12 mouse cellular contexts compared by ENCODE assay signal in the genomic region with DNA sequence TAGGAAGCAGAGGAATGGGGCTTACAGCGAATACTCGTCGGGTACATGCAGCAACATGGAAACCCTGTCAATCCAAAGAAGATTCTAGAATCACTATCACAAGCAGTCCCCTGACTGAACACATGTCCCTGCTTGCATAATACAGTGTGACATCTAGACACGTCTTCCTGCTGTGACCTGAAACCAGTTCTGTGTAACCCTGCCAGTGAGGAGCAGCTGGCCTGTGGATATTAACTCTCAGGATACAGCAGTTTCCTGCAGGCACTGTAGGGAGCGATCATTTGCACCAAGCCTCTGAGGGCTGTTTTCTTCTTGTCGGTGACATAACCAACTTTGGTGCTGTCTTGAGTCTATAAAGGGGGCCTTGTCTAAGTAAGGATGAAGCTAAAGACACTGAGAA. TPM values are rescaled to one million over a fixed set of nuclear protein-coding genes. Genes with fewer than 3 reads are reported as not detected.
A peak's percentile ranks its signal among the peaks of the same experiment; 100 is the strongest.
DNase-seq lines count a peak whose midpoint lies in the region; ATAC-seq and TF ChIP-seq lines count a peak whose summit lies in the region.
"Had no signal": no experiment of that assay in that cellular context is flagged by ENCODE, and none has a peak within 500 bp of the region (broad histone marks: within the 10 kb centered on the region; RNA-seq: fewer than 3 reads in every experiment).

No protein-coding gene starts in this region.

- no peak for ATAC-seq in lung, embryonic 14.5 days (ENCODE audit: insufficient read depth)
- no peak for ATAC-seq in liver, embryonic 12.5 days
- no peak for ATAC-seq in intestine, postnatal 0 days
- ATAC-seq: forebrain, embryonic 16.5 days; intestine, embryonic 16.5 days had no signal

- peaks cover 25% of the 10 kb centered on the region for H3K4me1 ChIP-seq in heart, adult 2 months (ENCODE audit: control insufficient read depth, insufficient read depth, low read length)
- H3K4me1 ChIP-seq in lung, embryonic 14.5 days (ENCODE audit: insufficient read depth) = peaks cover 33% of the 10 kb centered on the region
- peaks cover 11% of the 10 kb centered on the region for H3K4me1 ChIP-seq in lung, adult 2 months (ENCODE audit: control insufficient read depth, insufficient read depth, low read length)
- peaks cover 27% of the 10 kb centered on the region; the same call in 1 of the 2 replicates for H3K4me1 ChIP-seq in brown adipose tissue, adult 24 weeks (ENCODE audit: control insufficient read depth, insufficient read depth, insufficient read length, low read length)
- peaks cover 52% of the 10 kb centered on the region for H3K4me1 ChIP-seq in liver, embryonic 12.5 days
- H3K4me1 ChIP-seq in intestine, postnatal 0 days (replicated peaks; ENCODE audit: control insufficient read depth, insufficient read depth, low read length) = peaks cover 8% of the 10 kb centered on the region

- no peaks in the 10 kb centered on the region for H3K79me2 ChIP-seq in heart, adult 2 months (replicated peaks; ENCODE audit: control insufficient read depth, insufficient read depth, low read length)

- WGBS in heart, adult 2 months = 32% methylated on average over 6 of the region's 6 CpGs
- 70% methylated on average over 6 of the region's 6 CpGs for WGBS in lung, embryonic 14.5 days
- WGBS in lung, adult 2 months = 44% methylated on average over 6 of the region's 6 CpGs
- WGBS in liver, embryonic 12.5 days (ENCODE audit: insufficient replicate concordance) = 70% methylated on average over 6 of the region's 6 CpGs
- 76% methylated on average over 6 of the region's 6 CpGs for WGBS in intestine, postnatal 0 days

- intact Hi-C loops in heart, adult 2 months (cut with DNase I) = no loop called here

- no peak for TF ChIP-seq POLR2A in heart, adult 2 months (IDR thresholded peaks at IDR 0.05; ENCODE audit: insufficient read depth, low read depth, low read length)
- TF ChIP-seq POLR2A in lung, adult 2 months (IDR thresholded peaks at IDR 0.05; ENCODE audit: borderline replicate concordance, extremely low read depth, low read depth, low read length) = no peak

- peak overlapping the region; percentile 48; the same call in 1 of the 2 replicates for H3K27ac ChIP-seq in heart, adult 2 months
- H3K27ac ChIP-seq in lung, embryonic 14.5 days (ENCODE audit: low read depth) = peak overlapping the region; percentile 90
- 0 out of 2 replicates have a peak overlapping the region, but pooled peaks have one; percentile 3 for H3K27ac ChIP-seq in brown adipose tissue, adult 24 weeks (replicated peaks; ENCODE audit: low read depth, low read length)
- H3K27ac ChIP-seq in liver, embryonic 12.5 days = peak overlapping the region; percentile 65
- H3K27ac ChIP-seq in intestine, postnatal 0 days (ENCODE audit: low read depth, low read length) = no peak overlapping the region

- H3K36me3 ChIP-seq in heart, adult 2 months (ENCODE audit: control insufficient read depth, insufficient read depth, low read length) = no peaks in the 10 kb centered on the region; the same call in 1 of the 2 replicates
- 0 out of 2 replicates have a peak, but pooled peaks cover 3% of the 10 kb centered on the region for H3K36me3 ChIP-seq in lung, embryonic 14.5 days (ENCODE audit: insufficient read depth)
- peaks cover 13% of the 10 kb centered on the region for H3K36me3 ChIP-seq in liver, embryonic 12.5 days
- no peaks in the 10 kb centered on the region for H3K36me3 ChIP-seq in intestine, postnatal 0 days (ENCODE audit: control insufficient read depth, insufficient read depth)

- no peak overlapping the region for H3K4me3 ChIP-seq in heart, adult 2 months
- H3K4me3 ChIP-seq in lung, embryonic 14.5 days (ENCODE audit: low read depth, low read length) = no peak overlapping the region
- H3K4me3 ChIP-seq in lung, adult 2 months (replicated peaks; ENCODE audit: extremely low read depth, low read depth, low read length) = no peak overlapping the region
- no peak overlapping the region for H3K4me3 ChIP-seq in brown adipose tissue, adult 24 weeks (ENCODE audit: insufficient read depth, low read depth, low read length)
- no peak overlapping the region for H3K4me3 ChIP-seq in liver, embryonic 12.5 days
- no peak overlapping the region for H3K4me3 ChIP-seq in intestine, postnatal 0 days (ENCODE audit: low read depth, low read length)

- H3K27me3 ChIP-seq in heart, adult 2 months (ENCODE audit: control insufficient read depth, insufficient read depth, low read length) = no peaks in the 10 kb centered on the region
- no peaks in the 10 kb centered on the region for H3K27me3 ChIP-seq in lung, embryonic 14.5 days (ENCODE audit: insufficient read depth, low read length)
- H3K27me3 ChIP-seq in liver, embryonic 12.5 days (replicated peaks) = peaks cover 6% of the 10 kb centered on the region; the same call in 1 of the 2 replicates
- 0 out of 2 replicates have a peak, but pooled peaks cover 7% of the 10 kb centered on the region for H3K27me3 ChIP-seq in intestine, postnatal 0 days (replicated peaks; ENCODE audit: control insufficient read depth, insufficient read depth, low read length)

- DNase-seq in heart, adult 2 months = no peak
- no peak for DNase-seq in heart, adult 18-20 months
- peak; percentile 35 for DNase-seq in lung, embryonic 14.5 days
- DNase-seq in lung, adult 2 months = no peak
- DNase-seq in urinary bladder, postnatal 25 days (ENCODE audit: low spot score) = no peak
- DNase-seq: thymus, postnatal 25 days had no signal

- H3K9ac ChIP-seq in heart, adult 2 months (ENCODE audit: low read depth, low read length) = no peak overlapping the region
- H3K9ac ChIP-seq in lung, embryonic 14.5 days = no peak overlapping the region
- H3K9ac ChIP-seq in liver, embryonic 12.5 days = no peak overlapping the region
- H3K9ac ChIP-seq in intestine, postnatal 0 days (ENCODE audit: low read depth, low read length) = no peak overlapping the region

- no peak for TF ChIP-seq CTCF in heart, adult 2 months (IDR thresholded peaks at IDR 0.05)
- TF ChIP-seq CTCF in lung, embryonic 14.5 days (IDR thresholded peaks at IDR 0.05; ENCODE audit: low read depth) = no peak
- TF ChIP-seq CTCF in lung, adult 2 months (IDR thresholded peaks at IDR 0.05; ENCODE audit: insufficient read depth, low read length) = no peak
- TF ChIP-seq CTCF in intestine, postnatal 0 days (IDR thresholded peaks at IDR 0.05; ENCODE audit: low read depth) = no peak

- TF ChIP-seq EP300 in heart, adult 2 months (IDR thresholded peaks at IDR 0.05; ENCODE audit: insufficient read depth, low read depth, low read length) = no peak

- no peaks in the 10 kb centered on the region for H3K9me3 ChIP-seq in lung, embryonic 14.5 days (ENCODE audit: low read depth, low read length)
- H3K9me3 ChIP-seq in liver, embryonic 12.5 days (replicated peaks) = no peaks in the 10 kb centered on the region
- H3K9me3 ChIP-seq in intestine, postnatal 0 days (ENCODE audit: control insufficient read depth) = no peaks in the 10 kb centered on the region

- H3K4me2 ChIP-seq in lung, embryonic 14.5 days = no peak overlapping the region; the same call in 1 of the 2 replicates
- H3K4me2 ChIP-seq in liver, embryonic 12.5 days = no peak overlapping the region
- H3K4me2 ChIP-seq in intestine, postnatal 0 days (replicated peaks; ENCODE audit: low read depth) = no peak overlapping the region

RNA-seq across cellular contexts. Expression of gene Tst, which starts 4.4 kb away (rescaled TPM):
- 10 to 100 TPM; 19.1 to 23.2 TPM for total RNA-seq in heart, adult 2 months (2021)
- 30.3 and 41.7 TPM in 2 replicates for polyA plus RNA-seq in heart, adult 2 months (2012; rRNA removed)
- 10 to 100 TPM; 21.5 to 28.3 TPM for total RNA-seq in heart, adult 18-20 months (2021)
- polyA plus RNA-seq in lung, embryonic 14.5 days (2014; fragmentation: Nextera tagmentation; extraction: Ambion mirVana) = 51.9 and 53.5 TPM in 2 replicates
- polyA plus RNA-seq in lung, adult 2 months (2012; rRNA removed) = 122 and 136 TPM in 2 replicates
- 37.0 and 39.4 TPM in 2 replicates for polyA plus RNA-seq in brown adipose tissue, adult 24 weeks (2012; ENCODE audit: insufficient read depth, insufficient read length, missing spikeins)
- polyA plus RNA-seq in liver, embryonic 12.5 days (2016; fragmentation: Nextera tagmentation; extraction: Ambion mirVana) = 84.9 and 92.8 TPM in 2 replicates
- 36.7 and 48.3 TPM in 2 replicates for polyA plus RNA-seq in intestine, postnatal 0 days (2015; fragmentation: Nextera tagmentation; extraction: Ambion mirVana)

RNA-seq across cellular contexts. Expression of gene Mpst, which starts 4.9 kb away (rescaled TPM):
- 10 to 100 TPM; 37.5 to 45.9 TPM for total RNA-seq in heart, adult 2 months (2021)
- polyA plus RNA-seq in heart, adult 2 months (2012; rRNA removed) = 64.5 and 79.5 TPM in 2 replicates
- total RNA-seq in heart, adult 18-20 months (2021) = 10 to 100 TPM; 47.9 to 49.0 TPM
- 3.3 and 3.5 TPM in 2 replicates for polyA plus RNA-seq in lung, embryonic 14.5 days (2014; fragmentation: Nextera tagmentation; extraction: Ambion mirVana)
- polyA plus RNA-seq in lung, adult 2 months (2012; rRNA removed) = 136 and 145 TPM in 2 replicates
- polyA plus RNA-seq in brown adipose tissue, adult 24 weeks (2012; ENCODE audit: insufficient read depth, insufficient read length, missing spikeins) = 22.1 and 26.4 TPM in 2 replicates
- 3.5 and 4.8 TPM in 2 replicates for polyA plus RNA-seq in liver, embryonic 12.5 days (2016; fragmentation: Nextera tagmentation; extraction: Ambion mirVana)
- polyA plus RNA-seq in intestine, postnatal 0 days (2015; fragmentation: Nextera tagmentation; extraction: Ambion mirVana) = 2.8 and 3.2 TPM in 2 replicates

RNA-seq across cellular contexts. Expression of gene Tex33, which starts 5.6 kb away (rescaled TPM):
- not detected for total RNA-seq in heart, adult 2 months (2021)
- polyA plus RNA-seq in heart, adult 2 months (2012; rRNA removed) = 0.43 and 0.67 TPM in 2 replicates
- not detected for total RNA-seq in heart, adult 18-20 months (2021)
- polyA plus RNA-seq in lung, embryonic 14.5 days (2014; fragmentation: Nextera tagmentation; extraction: Ambion mirVana) = not detected in 2 replicates
- polyA plus RNA-seq in lung, adult 2 months (2012; rRNA removed) = not detected in 2 replicates
- not detected in 2 replicates for polyA plus RNA-seq in brown adipose tissue, adult 24 weeks (2012; ENCODE audit: insufficient read depth, insufficient read length, missing spikeins)
- polyA plus RNA-seq in liver, embryonic 12.5 days (2016; fragmentation: Nextera tagmentation; extraction: Ambion mirVana) = not detected in 2 replicates
- polyA plus RNA-seq in intestine, postnatal 0 days (2015; fragmentation: Nextera tagmentation; extraction: Ambion mirVana) = not detected in 2 replicates
- total RNA-seq: left cerebral cortex, postnatal 14 days had no signal
- polyA plus RNA-seq: forebrain, embryonic 16.5 days; intestine, embryonic 16.5 days had no signal

RNA-seq across cellular contexts. Expression of gene Kctd17, which starts 27.0 kb away (rescaled TPM):
- 10 to 100 TPM; 18.4 to 24.5 TPM for total RNA-seq in heart, adult 2 months (2021)
- polyA plus RNA-seq in heart, adult 2 months (2012; rRNA removed) = 52.5 and 66.1 TPM in 2 replicates
- total RNA-seq in heart, adult 18-20 months (2021) = 10 to 100 TPM; 22.5 to 23.7 TPM
- polyA plus RNA-seq in lung, embryonic 14.5 days (2014; fragmentation: Nextera tagmentation; extraction: Ambion mirVana) = 51.8 and 53.9 TPM in 2 replicates
- 114 and 128 TPM in 2 replicates for polyA plus RNA-seq in lung, adult 2 months (2012; rRNA removed)
- 37.9 and 42.7 TPM in 2 replicates for polyA plus RNA-seq in brown adipose tissue, adult 24 weeks (2012; ENCODE audit: insufficient read depth, insufficient read length, missing spikeins)
- 7.6 and 8.8 TPM in 2 replicates for polyA plus RNA-seq in liver, embryonic 12.5 days (2016; fragmentation: Nextera tagmentation; extraction: Ambion mirVana)
- polyA plus RNA-seq in intestine, postnatal 0 days (2015; fragmentation: Nextera tagmentation; extraction: Ambion mirVana) = 18.6 and 20.1 TPM in 2 replicates
